Mouse (Mus musculus) left cerebral cortex, postnatal 14 days (tissue): ENCODE results near the gene Pih1d1. TPM values are rescaled to one million over a fixed set of nuclear protein-coding genes. Genes with fewer than 3 reads are reported as not detected.
"Not testable (repeated sequence)": the region's sequence is repeated elsewhere in the genome, so short reads cannot be mapped to it uniquely, and the experiment has no call there.

Experiments
- DNase-seq, 2 experiments: peaks; one replicate each; pipeline ENCODE4 v3.0.0; 2021 to 2022; ENCODE audit warnings: low spot score in 2 of 2, mixed read lengths in 1 of 2
- intact Hi-C: fragments of 180-260 bp; cut with DNase I; formaldehyde crosslinking; loops from one replicate; pipeline ENCODE4 v1.15.1; 2025
- total RNA-seq, 2 experiments: library from RNA; stranded (reverse); gene quantifications; 2 replicates each; pipeline ENCODE4 v1.2.3; 2021

Gene Pih1d1
- total RNA-seq, 2 experiments from 2014 or later = 46.9 to 48.4 TPM

GRCm38 (mm10) chr7:45141319-45141718 is 12.8 kb upstream of the Pih1d1 start:
- no peak for DNase-seq

DNA sequence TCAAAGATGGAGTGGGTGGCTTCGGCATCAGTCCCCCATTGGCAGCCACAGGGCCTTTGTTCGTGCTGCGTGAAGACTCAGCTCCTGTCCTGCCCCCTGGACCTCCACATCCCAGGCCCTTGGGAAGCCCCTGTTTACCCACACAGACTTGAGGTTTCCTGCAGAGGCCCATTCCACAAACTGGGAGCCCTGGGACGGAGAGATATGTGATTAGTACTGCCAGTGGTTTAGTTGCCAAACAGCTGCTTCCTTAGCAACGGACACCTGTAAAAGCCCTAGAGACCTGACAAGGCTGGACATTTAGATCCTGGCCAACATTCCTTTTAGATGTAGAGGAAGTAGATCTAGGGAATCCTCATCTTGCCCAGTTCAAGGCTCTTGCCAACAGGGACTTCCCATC is 12.2 kb upstream of the Pih1d1 start:
- DNase-seq = no peak
- intact Hi-C loops = no loop called here

More at GRCm38 (mm10) chr7:45141319-45141718, 12.8 kb upstream of the Pih1d1 start:
- intact Hi-C loops = no loop called here

DNA sequence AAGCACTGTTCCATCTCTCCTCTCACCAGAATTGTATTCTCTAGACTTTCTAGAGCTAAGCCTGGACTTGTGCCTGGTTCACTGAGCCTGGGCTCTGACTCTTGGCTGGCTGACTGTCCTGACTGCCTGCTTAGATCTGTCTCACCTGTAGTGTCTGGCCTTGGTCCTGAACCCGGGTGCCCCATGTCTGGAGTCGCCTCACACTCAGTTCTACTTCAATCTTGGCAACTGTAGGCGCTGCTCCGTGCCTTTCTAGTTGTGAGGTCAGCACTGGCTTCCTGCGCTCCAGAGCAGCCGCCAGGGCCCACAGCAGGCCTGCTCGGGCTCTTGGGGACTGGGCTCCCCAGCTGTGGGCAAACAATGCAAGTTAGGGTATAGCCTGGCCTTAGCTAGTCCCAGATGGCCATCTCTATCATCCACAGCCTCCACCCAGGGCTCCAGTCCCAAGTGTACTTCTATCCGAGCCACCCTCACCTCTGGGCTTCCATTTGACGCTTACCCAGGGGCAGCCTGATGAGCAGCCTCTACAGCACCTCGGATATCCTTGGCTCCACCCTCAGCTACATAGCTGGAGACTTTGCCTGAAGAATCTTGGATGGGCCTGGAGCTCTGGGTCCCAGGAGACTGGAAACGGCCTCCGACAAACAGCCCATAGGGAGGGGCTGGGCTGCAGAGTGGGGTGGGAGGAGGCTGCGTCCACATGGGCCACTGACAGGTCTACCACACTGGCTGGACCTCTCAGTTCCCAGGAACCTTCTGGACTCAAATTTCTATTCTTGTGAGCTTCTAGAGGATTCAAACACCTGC is 9.5 kb upstream of the Pih1d1 start:
- DNase-seq = no peak
- intact Hi-C loops = no loop called here

DNA sequence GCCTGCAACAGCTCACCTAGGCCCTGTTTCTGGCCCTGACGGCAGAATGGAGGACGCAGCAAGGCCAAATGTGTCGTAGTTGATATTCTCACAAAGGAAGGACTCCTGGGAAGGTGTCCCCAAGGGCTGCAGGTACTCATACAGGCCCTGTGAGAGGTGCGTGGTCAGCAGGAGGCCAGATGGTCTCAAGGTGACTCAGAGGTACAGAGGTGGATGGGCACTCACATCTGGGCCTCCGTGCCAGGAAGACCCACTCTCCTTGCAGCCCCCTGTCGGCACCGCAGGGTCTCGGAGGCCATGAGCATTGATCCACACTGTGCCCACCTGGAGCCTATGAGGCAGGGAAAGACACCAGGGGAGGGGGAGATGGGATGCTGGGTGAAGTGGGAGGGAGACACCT is 8.6 kb upstream of the Pih1d1 start:
- DNase-seq = no peak
- intact Hi-C loops = no loop called here

DNA sequence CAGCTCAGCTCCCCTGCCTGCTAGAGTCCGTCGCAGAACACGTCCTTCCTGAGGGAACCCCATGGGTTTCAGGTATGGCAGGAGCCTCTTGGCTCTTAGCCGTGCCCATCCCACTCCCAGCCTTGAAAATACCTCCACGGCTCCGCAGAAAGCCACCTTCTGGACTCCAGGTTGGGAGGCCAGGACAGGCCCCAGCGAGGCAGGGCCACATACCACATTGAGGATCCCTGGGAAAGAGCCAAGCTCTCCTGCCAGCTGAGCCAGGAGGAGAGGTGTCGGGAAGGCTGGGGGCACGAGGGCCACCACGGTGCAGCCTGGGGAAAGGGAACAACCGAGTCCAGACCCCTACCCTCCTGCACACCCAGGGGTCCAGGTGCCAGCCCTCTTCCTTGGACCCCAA is 6.8 kb upstream of the Pih1d1 start:
- intact Hi-C loops = no loop called here
- DNase-seq = no peak

DNA sequence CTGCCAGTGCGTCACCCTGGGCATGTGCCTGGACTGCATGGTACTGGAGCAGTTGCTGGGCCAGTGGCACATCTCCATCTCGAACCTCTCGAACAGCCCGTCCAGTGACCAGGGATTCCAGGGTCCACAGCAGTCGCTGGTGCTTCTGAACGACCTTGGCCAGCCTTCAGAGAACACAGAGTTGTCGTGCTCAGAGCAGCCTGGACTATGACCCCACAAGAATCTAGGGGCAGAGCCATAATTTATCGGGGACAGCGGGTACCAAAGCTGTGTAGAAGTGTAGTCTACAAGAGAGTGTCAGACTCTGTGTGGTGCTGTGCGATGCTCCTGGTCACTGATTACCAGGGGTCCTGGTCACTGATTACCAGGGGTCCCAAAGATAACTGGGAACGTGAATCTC is 6.2 kb upstream of the Pih1d1 start:
- no peak for DNase-seq
- intact Hi-C loops = no loop called here

- no peak for DNase-seq
- intact Hi-C loops = no loop called here
These were observed 5.5 kb upstream of the Pih1d1 start for GRCm38 (mm10) chr7:45148534-45149098.

GRCm38 (mm10) chr7:45149545-45149944 is 4.6 kb upstream of the Pih1d1 start:
- intact Hi-C loops = no loop called here
- DNase-seq = no peak

DNA sequence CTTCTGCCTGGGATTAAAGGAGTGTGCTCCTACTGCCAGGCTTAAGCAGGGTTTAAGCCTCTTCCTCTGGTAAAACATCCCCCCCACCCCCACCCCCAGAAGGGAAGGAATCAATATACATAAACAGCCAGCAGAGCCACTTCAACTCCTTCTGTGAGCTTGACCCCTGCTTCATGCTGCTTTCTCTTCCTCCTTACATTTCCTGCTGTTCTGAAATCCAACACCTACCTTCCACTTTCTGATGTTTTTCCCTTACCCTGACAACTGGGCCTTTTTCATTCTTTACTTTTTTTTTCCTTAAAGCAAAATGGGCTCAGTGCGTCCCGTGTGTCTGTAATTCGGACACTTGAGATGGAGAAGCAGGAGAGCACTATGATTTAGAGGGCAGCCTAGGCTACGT is 3.8 kb upstream of the Pih1d1 start:
- no peak for DNase-seq

DNA sequence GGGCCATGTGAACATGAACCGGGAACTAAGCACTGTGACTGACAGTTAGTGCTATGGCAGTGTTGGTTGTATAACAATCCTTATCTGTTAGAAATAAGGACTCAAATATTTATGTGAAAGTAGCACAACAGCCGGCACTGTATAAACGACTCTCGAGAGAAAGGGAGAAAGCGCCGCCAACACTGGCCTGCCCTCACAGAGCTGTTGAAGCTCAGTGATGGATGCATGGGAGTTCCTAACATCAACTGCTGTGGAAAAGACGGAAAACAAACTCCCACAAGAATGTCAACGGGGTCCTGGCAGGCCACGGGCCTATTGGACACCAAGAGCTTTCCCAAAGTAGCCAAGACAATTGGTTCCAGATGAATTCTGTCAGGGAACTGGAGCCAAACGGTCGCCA is 2.8 kb upstream of the Pih1d1 start:
- no peak for DNase-seq
- intact Hi-C loops = no loop called here

More for the DNA sequence above, 3.8 kb upstream of the Pih1d1 start:
- intact Hi-C loops = no loop called here

GRCm38 (mm10) chr7:45153052-45153451 is 1.1 kb upstream of the Pih1d1 start:
- DNase-seq, intact Hi-C loops: not testable (repeated sequence)

- intact Hi-C loops = no loop called here
- DNase-seq = no peak
These were observed 517 bp upstream of the Pih1d1 start for GRCm38 (mm10) chr7:45153586-45153985.

DNA sequence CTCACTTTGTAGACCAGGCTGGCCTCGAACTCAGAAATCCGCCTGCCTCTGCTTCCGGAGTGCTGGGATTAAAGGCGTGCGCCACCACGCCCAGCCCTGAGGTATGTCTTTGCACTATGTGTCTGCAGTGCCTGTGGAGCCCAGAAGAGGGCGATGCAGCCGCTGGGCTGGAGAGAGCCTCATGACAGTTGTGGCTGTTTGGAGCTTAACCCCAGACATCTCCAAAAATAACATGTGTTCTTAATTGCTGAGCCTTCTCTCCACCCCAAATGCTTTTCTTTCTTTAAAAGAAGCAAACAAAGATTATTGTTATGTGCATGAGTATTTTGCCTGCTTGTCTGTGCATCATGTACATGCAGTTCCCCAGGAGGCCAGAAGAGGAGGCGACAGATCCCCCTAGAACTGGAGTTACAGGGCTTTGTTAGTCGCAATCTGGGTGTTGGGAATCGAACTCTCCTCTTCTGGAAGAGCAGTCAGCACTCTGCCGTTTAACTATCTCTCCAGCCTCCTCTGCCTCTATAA is 951 bp downstream of the Pih1d1 start:
- peak; percentile 56 to 78 for DNase-seq
- intact Hi-C loops = no loop called here

GRCm38 (mm10) chr7:45155590-45155989 is 1.5 kb downstream of the Pih1d1 start:
- DNase-seq = no peak
- intact Hi-C loops = no loop called here

DNA sequence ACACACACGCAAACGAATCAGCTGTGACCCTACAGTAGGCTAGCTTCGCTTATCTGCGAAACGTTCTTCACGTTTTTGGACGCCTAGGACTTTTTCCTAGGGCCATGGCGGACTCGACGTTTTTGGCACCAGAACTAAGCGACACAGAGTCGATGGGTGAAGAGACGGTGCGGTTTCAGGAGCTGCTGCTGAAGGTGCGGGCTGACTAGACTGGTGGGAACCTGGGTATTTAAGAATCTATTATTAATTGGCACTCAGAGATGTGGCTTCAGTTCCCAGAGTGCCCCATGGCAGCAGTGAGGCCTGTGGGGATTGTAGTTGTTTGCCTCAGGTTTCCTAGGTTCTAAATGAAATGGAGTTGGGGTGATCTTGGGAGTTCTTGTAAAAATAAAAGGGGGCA is 2.1 kb downstream of the Pih1d1 start:
- DNase-seq = no peak

DNA sequence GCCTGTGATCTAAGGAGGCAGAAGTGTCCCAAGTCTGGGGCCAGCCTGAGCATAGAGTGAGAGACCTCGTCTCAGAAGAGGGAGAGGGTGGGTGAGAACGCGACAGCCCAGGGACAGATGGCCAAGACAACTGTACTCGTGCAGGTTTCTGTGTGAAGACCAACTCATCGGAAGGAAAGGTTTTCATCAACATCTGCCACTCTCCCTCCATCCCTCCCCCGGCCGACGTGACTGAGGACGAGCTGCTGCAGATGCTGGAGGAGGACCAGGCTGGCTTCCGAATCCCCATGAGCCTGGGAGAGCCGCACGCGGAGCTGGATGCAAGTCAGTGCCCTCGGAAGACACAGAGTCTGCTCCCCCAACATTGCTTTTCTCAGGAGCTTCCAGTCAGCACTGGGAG is 3.4 kb downstream of the Pih1d1 start:
- no peak for DNase-seq

More for the DNA sequence above, 2.1 kb downstream of the Pih1d1 start:
- intact Hi-C loops = no loop called here

DNA sequence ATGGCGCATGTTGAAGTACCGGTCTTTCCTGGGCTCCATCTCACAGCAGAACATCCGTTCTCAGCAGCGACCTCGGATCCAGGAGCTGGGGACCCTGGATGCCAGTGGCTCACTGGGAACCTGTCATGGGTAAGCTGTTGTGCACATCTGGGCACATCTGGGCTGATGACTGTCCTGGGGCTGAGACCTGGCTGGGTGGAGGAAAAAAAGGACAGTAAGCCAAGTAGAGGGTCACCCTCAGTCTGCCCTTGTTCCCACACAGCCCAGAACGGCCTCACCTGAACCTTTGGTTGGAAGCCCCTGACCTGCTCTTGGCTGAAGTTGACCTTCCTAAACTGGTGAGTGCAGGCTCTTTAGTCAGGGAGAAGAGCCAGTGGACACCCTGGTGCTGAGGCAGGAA is 4.9 kb downstream of the Pih1d1 start:
- intact Hi-C loops = no loop called here
- DNase-seq = no peak

More for the DNA sequence above, 3.4 kb downstream of the Pih1d1 start:
- intact Hi-C loops = no loop called here

DNA sequence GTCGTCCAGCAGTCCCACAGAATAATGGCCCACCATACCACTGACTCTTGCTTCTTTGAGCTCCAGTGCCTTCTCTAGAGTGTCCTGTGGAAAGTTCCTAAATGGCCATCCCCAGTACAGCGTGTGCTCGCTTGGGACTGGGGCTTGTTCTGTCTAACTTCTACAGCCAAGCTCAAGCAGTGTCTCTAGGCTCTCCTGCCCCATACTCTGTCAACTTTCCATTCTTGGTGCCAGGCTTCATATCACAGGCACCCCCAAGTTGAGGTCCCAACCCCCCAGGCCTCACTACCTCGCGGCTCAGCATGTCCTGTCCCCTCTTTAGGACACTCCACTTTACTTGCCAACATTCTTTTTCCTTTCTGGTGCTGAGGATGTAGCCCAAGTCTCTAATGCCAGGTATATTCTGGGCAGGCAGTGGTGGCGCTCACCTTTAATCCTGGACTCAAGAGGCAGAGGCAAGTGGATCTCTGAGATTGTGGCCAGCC is 6.3 kb downstream of the Pih1d1 start:
- no peak for DNase-seq
- intact Hi-C loops = no loop called here

DNA sequence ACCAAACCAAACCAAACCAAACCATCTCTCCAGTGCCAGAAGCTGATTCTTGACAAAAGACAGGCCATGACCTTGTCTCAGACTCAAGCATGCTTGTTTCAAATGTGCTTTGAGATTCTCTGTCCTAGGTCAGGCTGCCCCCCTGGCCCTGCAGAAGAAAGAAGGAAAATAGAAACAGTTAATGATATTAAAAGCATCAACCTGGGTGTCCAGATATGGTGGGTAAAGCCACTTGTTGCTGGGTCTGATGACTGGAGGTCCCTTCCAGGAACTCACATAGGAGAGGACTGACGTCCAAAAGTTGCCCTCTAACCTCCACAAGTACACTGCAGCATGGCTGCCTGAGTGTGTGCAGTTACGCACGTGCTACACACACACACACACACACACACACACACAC is 6.8 kb downstream of the Pih1d1 start:
- intact Hi-C loops = no loop called here
- DNase-seq = no peak

DNA sequence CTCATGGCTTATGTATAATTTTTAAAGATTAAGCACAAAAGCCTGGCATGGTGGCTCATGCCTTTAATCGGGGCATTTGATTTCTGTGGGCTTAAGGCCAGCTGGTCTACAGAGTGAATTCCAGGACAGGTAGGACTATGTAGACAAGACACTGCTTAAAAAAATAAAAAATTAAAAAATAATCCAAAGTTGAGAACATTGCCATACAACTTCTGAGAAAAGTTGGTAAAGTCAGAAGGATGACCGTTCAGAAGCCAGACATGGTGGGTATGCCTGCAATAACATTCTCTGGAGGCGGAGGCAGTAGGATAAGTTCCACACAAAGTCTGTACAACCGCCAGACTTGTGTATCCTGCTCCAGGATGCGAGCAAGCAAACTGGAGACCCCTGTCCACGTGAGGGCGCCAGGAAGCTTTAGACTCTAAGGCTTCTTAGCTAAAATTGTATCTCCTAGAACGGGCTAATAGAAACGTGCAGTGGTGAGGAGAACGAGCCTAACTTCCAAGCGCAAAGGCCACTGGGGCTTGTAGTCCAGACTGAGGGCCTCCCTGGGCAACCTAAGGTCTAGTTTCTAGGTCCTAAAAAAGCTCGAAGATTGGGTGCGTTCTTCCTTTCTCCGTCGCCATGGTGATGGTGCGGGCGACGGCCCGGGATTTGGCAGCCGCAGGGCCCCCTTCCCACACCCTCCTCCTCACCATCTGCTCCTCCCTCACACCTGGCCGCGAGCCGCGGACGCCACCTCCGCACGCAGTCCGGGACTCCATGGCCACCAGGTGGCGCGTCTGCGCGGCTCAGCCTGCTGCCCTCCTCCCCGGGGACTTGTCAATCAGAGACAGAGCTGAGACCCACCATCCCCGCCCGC is 7.7 kb downstream of the Pih1d1 start:
- peak; percentile 94 to 95 for DNase-seq
- intact Hi-C loops = loop anchor here (2.0 kb wide), 2 partner anchors 37 to 137 kb away; no protein-coding TSS in a partner anchor
